Mouse (Mus musculus) forebrain, embryonic 12.5 days (tissue): ENCODE results near the gene Ttll5. TPM values are rescaled to one million over a fixed set of nuclear protein-coding genes. Genes with fewer than 3 reads are reported as not detected.

ENCODE experiments used
- ATAC-seq: fragments of 200-750 bp; cut with Nextera tagmentation; 2 replicates; pipeline ENCODE4 v1.8.0; 2017; ENCODE audit warnings: moderate TSS enrichment; ENCODE audit not compliant: low FRiP score
- H3K27ac ChIP-seq: fragments of 300-500 bp; sonication (generic); 2 replicates; pipeline ENCODE4 v1.5.1; 2016; ENCODE audit warnings: mild to moderate bottlenecking
- H3K27me3 ChIP-seq: fragments of 300-500 bp; sonication (generic); 2 replicates; pipeline ENCODE4 v1.6.1; 2016; ENCODE audit warnings: mild to moderate bottlenecking
- H3K36me3 ChIP-seq: fragments of 300-500 bp; sonication (generic); replicated peaks from 2 replicates; pipeline ENCODE4 v1.6.1; 2016; ENCODE audit warnings: mild to moderate bottlenecking
- H3K4me1 ChIP-seq: fragments of 300-500 bp; sonication (generic); 2 replicates; pipeline ENCODE4 v1.6.1; 2016
- H3K4me2 ChIP-seq: fragments of 300-500 bp; sonication (generic); 2 replicates; pipeline ENCODE4 v1.6.1; 2016; ENCODE audit warnings: mild to moderate bottlenecking, moderate library complexity
- H3K4me3 ChIP-seq: fragments of 300-500 bp; sonication (generic); replicated peaks from 2 replicates; pipeline ENCODE4 v1.5.1; 2016; ENCODE audit warnings: mild to moderate bottlenecking
- H3K9ac ChIP-seq: fragments of 300-500 bp; sonication (generic); 2 replicates; pipeline ENCODE4 v1.6.1; 2016; ENCODE audit warnings: mild to moderate bottlenecking
- H3K9me3 ChIP-seq: fragments of 300-500 bp; sonication (generic); 2 replicates; pipeline ENCODE4 v1.6.1; 2016
- WGBS: fragments of 180-500 bp; shearing (Covaris S2); methylation state at CpG from one replicate; pipeline ENCODE4 v1.1.7; 2016; 5-methylcytosine and 5-hydroxymethylcytosine counted together
- polyA plus RNA-seq: library from polyadenylated mRNA; unstranded; fragments of >200 nt; fragmentation: Nextera tagmentation; extraction: Ambion mirVana; gene quantifications from 2 replicates; pipeline ENCODE4 v1.2.1, GENCODE M21; 2016

Gene Ttll5
- polyA plus RNA-seq, 1 experiment from 2014 or later: 17.3 TPM

GRCm38 (mm10) chr12:85853836-85854235 lies 29.4 kb downstream of the Ttll5 start:
- H3K36me3 ChIP-seq: peaks cover 21% of the 10 kb centered on the region
- ATAC-seq: no peak
- no peak overlapping the region for H3K4me2 ChIP-seq
- no peaks in the 10 kb centered on the region for H3K27me3 ChIP-seq
- no peaks in the 10 kb centered on the region for H3K4me1 ChIP-seq
- no peak overlapping the region for H3K4me3 ChIP-seq
- WGBS: 94% methylated on average over 4 of the region's 4 CpGs
- H3K9me3 ChIP-seq: no peaks in the 10 kb centered on the region
- H3K27ac ChIP-seq: no peak overlapping the region
- H3K9ac ChIP-seq: no peak overlapping the region

- no peak overlapping the region for H3K4me3 ChIP-seq
- H3K36me3 ChIP-seq: peaks cover 18% of the 10 kb centered on the region
- H3K27ac ChIP-seq: no peak overlapping the region
- no peak for ATAC-seq
- no peak overlapping the region for H3K4me2 ChIP-seq
- no peaks in the 10 kb centered on the region for H3K9me3 ChIP-seq
- no peak overlapping the region for H3K9ac ChIP-seq
- no peaks in the 10 kb centered on the region for H3K27me3 ChIP-seq
- H3K4me1 ChIP-seq: no peaks in the 10 kb centered on the region
- WGBS: 91% methylated on average over 1 of the region's 1 CpGs
Observed at GRCm38 (mm10) chr12:85854271-85854670, 29.8 kb downstream of the Ttll5 start.

- no peak for ATAC-seq
Observed at GRCm38 (mm10) chr12:85857300-85857699, 32.8 kb downstream of the Ttll5 start.

GRCm38 (mm10) chr12:85859111-85859510 lies 34.7 kb downstream of the Ttll5 start:
- WGBS: 80% methylated on average over 3 of the region's 3 CpGs

More at GRCm38 (mm10) chr12:85857300-85857699, 32.8 kb downstream of the Ttll5 start:
- H3K27me3 ChIP-seq: no peaks in the 10 kb centered on the region
- H3K27ac ChIP-seq: no peak overlapping the region
- no peaks in the 10 kb centered on the region for H3K9me3 ChIP-seq
- 94% methylated on average over 7 of the region's 7 CpGs for WGBS
- no peak overlapping the region for H3K4me3 ChIP-seq
- H3K36me3 ChIP-seq: peaks cover 6% of the 10 kb centered on the region
- H3K9ac ChIP-seq: no peak overlapping the region
- H3K4me1 ChIP-seq: no peaks in the 10 kb centered on the region
- no peak overlapping the region for H3K4me2 ChIP-seq

GRCm38 (mm10) chr12:85859511-85860189 lies 35.2 kb downstream of the Ttll5 start:
- H3K27me3 ChIP-seq: no peaks in the 10 kb centered on the region
- WGBS: 51% methylated on average over 3 of the region's 3 CpGs
- no peak for ATAC-seq
- no peak overlapping the region for H3K4me3 ChIP-seq
- peaks cover 3% of the 10 kb centered on the region; the same call in 1 of the 2 replicates for H3K4me1 ChIP-seq
- H3K9ac ChIP-seq: no peak overlapping the region
- no peaks in the 10 kb centered on the region for H3K9me3 ChIP-seq
- peaks cover 2% of the 10 kb centered on the region; the same call in 1 of the 2 replicates for H3K36me3 ChIP-seq
- no peak overlapping the region for H3K27ac ChIP-seq
- H3K4me2 ChIP-seq: no peak overlapping the region

More at GRCm38 (mm10) chr12:85859111-85859510, 34.7 kb downstream of the Ttll5 start:
- no peak overlapping the region for H3K27ac ChIP-seq
- H3K9ac ChIP-seq: no peak overlapping the region
- no peaks in the 10 kb centered on the region for H3K27me3 ChIP-seq
- H3K36me3 ChIP-seq: peaks cover 3% of the 10 kb centered on the region; the same call in 1 of the 2 replicates
- no peak overlapping the region for H3K4me3 ChIP-seq
- H3K4me1 ChIP-seq: peaks cover 3% of the 10 kb centered on the region; the same call in 1 of the 2 replicates
- H3K4me2 ChIP-seq: no peak overlapping the region
- H3K9me3 ChIP-seq: no peaks in the 10 kb centered on the region
- ATAC-seq: no peak

GRCm38 (mm10) chr12:85862514-85862913 lies 38.1 kb downstream of the Ttll5 start:
- Histone ChIP-seq H3K36me3 (no peaks in the 10 kb centered on the region; the same call in none of the 2 replicates), H3K4me2 (no peak overlapping the region), H3K27ac (no peak overlapping the region), H3K4me1 (peaks cover 3% of the 10 kb centered on the region; the same call in 1 of the 2 replicates), H3K9me3 (no peaks in the 10 kb centered on the region), H3K27me3 (no peaks in the 10 kb centered on the region), H3K4me3 (no peak overlapping the region), H3K9ac (no peak overlapping the region)
- no peak for ATAC-seq
- 61% methylated on average over 2 of the region's 2 CpGs for WGBS

- WGBS: 85% methylated on average over 3 of the region's 3 CpGs
- H3K9me3 ChIP-seq: no peaks in the 10 kb centered on the region
- no peaks in the 10 kb centered on the region; the same call in 1 of the 2 replicates for H3K36me3 ChIP-seq
- no peaks in the 10 kb centered on the region for H3K27me3 ChIP-seq
- no peak for ATAC-seq
- H3K9ac ChIP-seq: no peak overlapping the region
- H3K4me3 ChIP-seq: no peak overlapping the region
- H3K4me2 ChIP-seq: no peak overlapping the region
- no peak overlapping the region for H3K27ac ChIP-seq
- H3K4me1 ChIP-seq: peaks cover 11% of the 10 kb centered on the region
Observed at GRCm38 (mm10) chr12:85865526-85865925, 41.1 kb downstream of the Ttll5 start.

- WGBS: 74% methylated on average over 4 of the region's 4 CpGs
- Histone ChIP-seq H3K4me2 (no peak overlapping the region), H3K36me3 (no peaks in the 10 kb centered on the region; the same call in 1 of the 2 replicates), H3K9me3 (no peaks in the 10 kb centered on the region), H3K27me3 (no peaks in the 10 kb centered on the region), H3K27ac (no peak overlapping the region), H3K4me3 (no peak overlapping the region), H3K9ac (no peak overlapping the region), H3K4me1 (peaks cover 11% of the 10 kb centered on the region)
- no peak for ATAC-seq
Observed at GRCm38 (mm10) chr12:85866624-85867023, 42.2 kb downstream of the Ttll5 start.

- no peaks in the 10 kb centered on the region for H3K27me3 ChIP-seq
- peaks cover 11% of the 10 kb centered on the region for H3K4me1 ChIP-seq
- H3K4me3 ChIP-seq: no peak overlapping the region
- H3K36me3 ChIP-seq: no peaks in the 10 kb centered on the region; the same call in 1 of the 2 replicates
- no peak for ATAC-seq
- H3K9ac ChIP-seq: no peak overlapping the region
- H3K4me2 ChIP-seq: no peak overlapping the region
- no peak overlapping the region for H3K27ac ChIP-seq
- no peaks in the 10 kb centered on the region for H3K9me3 ChIP-seq
Observed at GRCm38 (mm10) chr12:85867125-85867524, 42.7 kb downstream of the Ttll5 start.

GRCm38 (mm10) chr12:85869423-85869822 lies 45.0 kb downstream of the Ttll5 start:
- no peak overlapping the region for H3K9ac ChIP-seq
- ATAC-seq: no peak

GRCm38 (mm10) chr12:85879631-85880314 lies 55.3 kb downstream of the Ttll5 start:
- Histone ChIP-seq H3K27ac (no peak overlapping the region), H3K4me1 (no peaks in the 10 kb centered on the region), H3K27me3 (no peaks in the 10 kb centered on the region), H3K36me3 (peaks cover 21% of the 10 kb centered on the region), H3K4me2 (no peak overlapping the region), H3K9me3 (no peaks in the 10 kb centered on the region), H3K9ac (no peak overlapping the region), H3K4me3 (no peak overlapping the region)
- 88% methylated on average over 8 of the region's 8 CpGs for WGBS
- ATAC-seq: no peak

More at GRCm38 (mm10) chr12:85869423-85869822, 45.0 kb downstream of the Ttll5 start:
- no peak overlapping the region for H3K4me2 ChIP-seq
- peaks cover 9% of the 10 kb centered on the region for H3K4me1 ChIP-seq
- H3K36me3 ChIP-seq: no peaks in the 10 kb centered on the region; the same call in 1 of the 2 replicates
- no peak overlapping the region for H3K4me3 ChIP-seq
- no peaks in the 10 kb centered on the region for H3K27me3 ChIP-seq
- 14% methylated on average over 6 of the region's 6 CpGs for WGBS
- H3K27ac ChIP-seq: no peak overlapping the region
- H3K9me3 ChIP-seq: no peaks in the 10 kb centered on the region

GRCm38 (mm10) chr12:85885024-85885423 lies 60.6 kb downstream of the Ttll5 start:
- no peak for ATAC-seq
- no peaks in the 10 kb centered on the region for H3K27me3 ChIP-seq
- H3K9me3 ChIP-seq: no peaks in the 10 kb centered on the region
- no peak overlapping the region for H3K4me3 ChIP-seq
- no peak overlapping the region for H3K9ac ChIP-seq
- no peak overlapping the region for H3K4me2 ChIP-seq
- WGBS: 95% methylated on average over 3 of the region's 3 CpGs
- H3K36me3 ChIP-seq: peaks cover under 1% of the 10 kb centered on the region; the same call in 1 of the 2 replicates
- peaks cover 1% of the 10 kb centered on the region; the same call in 1 of the 2 replicates for H3K4me1 ChIP-seq
- H3K27ac ChIP-seq: no peak overlapping the region
